Mouse (Mus musculus) WW6 (cell line): ENCODE measurements around the gene Sufu.

Source experiments
- DNase-seq: peaks from one replicate; pipeline ENCODE4 v3.0.0-alpha.2; 2013; ENCODE audit warnings: low read depth, low spot score

Gene Sufu

GRCm38 (mm10) chr19:46530449-46530990 is 133.8 kb downstream of the Sufu start:
- DNase-seq = no peak

GRCm38 (mm10) chr19:46531071-46532030 is 134.7 kb downstream of the Sufu start:
- no peak for DNase-seq

GRCm38 (mm10) chr19:46532031-46532688 is 135.5 kb downstream of the Sufu start:
- DNase-seq = no peak

- no peak for DNase-seq
Observed at GRCm38 (mm10) chr19:46533066-46533465, 136.4 kb downstream of the Sufu start.

- DNase-seq = no peak
Observed at GRCm38 (mm10) chr19:46533525-46533924, 136.8 kb downstream of the Sufu start.

GRCm38 (mm10) chr19:46534542-46535098 is 137.9 kb downstream of the Sufu start:
- no peak for DNase-seq

- no peak for DNase-seq
Observed at GRCm38 (mm10) chr19:46537357-46537756, 140.7 kb downstream of the Sufu start.

GRCm38 (mm10) chr19:46538213-46538612 is 141.5 kb downstream of the Sufu start:
- no peak for DNase-seq
